Mouse (Mus musculus) testis, adult 2 months (tissue): Measurements from ENCODE around the gene Adat3. TPM values are rescaled to one million over a fixed set of nuclear protein-coding genes. Genes with fewer than 3 reads are reported as not detected.
A peak's percentile ranks its signal among the peaks of the same experiment; 100 is the strongest.

Source experiments
- H3K27ac ChIP-seq: fragments of 200-500 bp; 2 replicates; pipeline ENCODE4 v1.5.1; 2012; ENCODE audit warnings: low read depth, low read length; ENCODE audit not compliant: control insufficient read depth, insufficient read depth
- H3K27me3 ChIP-seq: fragments of 200-500 bp; 2 replicates; pipeline ENCODE4 v1.6.1; 2012; ENCODE audit warnings: mild to moderate bottlenecking, low read length, moderate library complexity; ENCODE audit not compliant: control insufficient read depth, insufficient read depth
- H3K36me3 ChIP-seq: fragments of 200-500 bp; 2 replicates; pipeline ENCODE4 v1.6.1; 2012; ENCODE audit warnings: mild to moderate bottlenecking, low read length; ENCODE audit not compliant: control insufficient read depth, insufficient read depth
- H3K4me1 ChIP-seq: fragments of 200-500 bp; 2 replicates; pipeline ENCODE4 v1.6.1; 2012; ENCODE audit warnings: low read length; ENCODE audit not compliant: control insufficient read depth, insufficient read depth
- H3K4me3 ChIP-seq: fragments of 200-500 bp; 2 replicates; pipeline ENCODE4 v1.5.1; 2012; ENCODE audit warnings: low read depth, mild to moderate bottlenecking, low read length, moderate library complexity, mixed read lengths; ENCODE audit not compliant: control insufficient read depth
- CTCF ChIP-seq: fragments of 200-500 bp; IDR thresholded peaks from 2 replicates; pipeline ENCODE4 v1.5.1; 2012; ENCODE audit warnings: low read depth, mild to moderate bottlenecking, inconsistent platforms, low read length, moderate library complexity; ENCODE audit not compliant: control insufficient read depth, insufficient read depth, insufficient replicate concordance
- POLR2A ChIP-seq: fragments of 200-500 bp; IDR thresholded peaks from 2 replicates; pipeline ENCODE4 v1.6.1; 2012; ENCODE audit warnings: low read depth, mild to moderate bottlenecking, inconsistent platforms, low read length, moderate library complexity; ENCODE audit not compliant: control insufficient read depth
- polyA plus RNA-seq: library from polyadenylated mRNA; depleted of rRNA; stranded (reverse); fragments of >200 nt; gene quantifications from 2 replicates; pipeline ENCODE4 v1.2.3, GENCODE M21; 2012

The Adat3 gene
- polyA plus RNA-seq, 1 experiment = 46.6 TPM

DNA sequence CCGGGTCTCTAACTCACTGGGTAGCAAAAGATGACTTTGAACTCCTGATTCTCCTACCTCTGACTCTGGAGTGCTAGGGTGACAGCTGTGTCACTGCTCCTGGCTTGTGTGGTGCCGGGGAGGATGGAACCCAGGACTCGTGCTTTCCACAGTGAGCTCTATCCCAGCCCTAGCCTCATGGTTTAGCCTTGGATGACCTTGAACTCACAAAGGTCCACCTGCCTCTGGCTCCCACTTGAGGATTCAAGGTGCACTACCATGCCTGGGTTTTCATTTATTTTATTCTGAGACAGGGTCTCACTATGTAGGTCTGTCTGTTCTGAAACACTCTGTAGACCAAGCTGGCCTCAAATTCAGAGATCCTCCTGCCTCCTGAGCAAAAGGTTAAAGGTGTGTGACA is 11.1 kb downstream of the Adat3 start:
- Histone ChIP-seq H3K36me3 (no peaks in the 10 kb centered on the region; the same call in 1 of the 2 replicates), H3K4me3 (no peak overlapping the region), H3K27ac (no peak overlapping the region), H3K4me1 (no peaks in the 10 kb centered on the region), H3K27me3 (no peaks in the 10 kb centered on the region)
- no peak for TF ChIP-seq CTCF
- TF ChIP-seq POLR2A = no peak

DNA sequence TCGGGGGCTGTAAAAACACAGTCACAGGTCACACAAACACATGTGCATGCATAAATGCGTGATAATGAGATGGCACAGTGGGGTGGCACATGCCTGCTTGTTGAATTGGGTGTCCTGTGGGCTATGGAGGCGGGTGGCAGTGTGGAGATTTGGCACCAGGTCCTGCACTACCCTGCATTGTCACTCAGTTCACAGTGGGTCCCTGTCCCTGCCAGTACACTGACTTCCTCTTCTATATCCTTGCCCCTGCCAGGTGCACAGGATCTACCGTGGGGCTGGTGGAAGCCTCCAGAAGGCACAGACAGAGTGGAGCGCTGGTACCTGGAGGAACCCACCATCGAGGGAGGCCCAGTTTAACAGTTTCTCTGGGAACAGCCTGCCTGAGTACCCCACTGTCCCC is 11.7 kb downstream of the Adat3 start:
- no peaks in the 10 kb centered on the region for H3K4me1 ChIP-seq
- no peak overlapping the region for H3K27ac ChIP-seq
- H3K36me3 ChIP-seq = no peaks in the 10 kb centered on the region
- no peaks in the 10 kb centered on the region for H3K27me3 ChIP-seq
- TF ChIP-seq CTCF (no peak), POLR2A (no peak)
- no peak overlapping the region for H3K4me3 ChIP-seq

DNA sequence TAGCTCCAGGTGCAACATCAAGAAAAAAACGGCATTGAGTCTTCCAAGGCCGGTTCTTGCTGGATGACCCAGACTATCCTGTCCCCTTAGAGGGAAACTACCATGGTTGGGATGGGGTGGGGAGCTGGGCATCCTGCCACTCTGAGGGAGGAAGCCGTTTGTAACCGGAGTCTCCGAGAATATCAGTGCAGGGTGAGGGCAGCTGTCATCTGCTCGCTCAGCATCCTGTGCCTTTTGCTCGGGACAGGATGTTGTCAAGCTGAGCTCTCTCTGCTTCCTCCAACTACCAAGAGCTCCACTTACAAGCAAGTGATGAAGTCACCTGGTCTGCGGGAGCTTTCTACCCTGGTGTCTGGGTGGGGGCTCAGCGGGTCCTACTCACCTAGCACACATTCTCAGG is 15.5 kb downstream of the Adat3 start:
- H3K27ac ChIP-seq = no peak overlapping the region
- peaks cover 6% of the 10 kb centered on the region for H3K4me1 ChIP-seq
- no peak overlapping the region for H3K4me3 ChIP-seq
- H3K27me3 ChIP-seq = no peaks in the 10 kb centered on the region
- no peaks in the 10 kb centered on the region for H3K36me3 ChIP-seq
- TF ChIP-seq POLR2A (no peak), CTCF (0 out of 2 replicates have a peak, but pooled peaks have one; percentile 3)

DNA sequence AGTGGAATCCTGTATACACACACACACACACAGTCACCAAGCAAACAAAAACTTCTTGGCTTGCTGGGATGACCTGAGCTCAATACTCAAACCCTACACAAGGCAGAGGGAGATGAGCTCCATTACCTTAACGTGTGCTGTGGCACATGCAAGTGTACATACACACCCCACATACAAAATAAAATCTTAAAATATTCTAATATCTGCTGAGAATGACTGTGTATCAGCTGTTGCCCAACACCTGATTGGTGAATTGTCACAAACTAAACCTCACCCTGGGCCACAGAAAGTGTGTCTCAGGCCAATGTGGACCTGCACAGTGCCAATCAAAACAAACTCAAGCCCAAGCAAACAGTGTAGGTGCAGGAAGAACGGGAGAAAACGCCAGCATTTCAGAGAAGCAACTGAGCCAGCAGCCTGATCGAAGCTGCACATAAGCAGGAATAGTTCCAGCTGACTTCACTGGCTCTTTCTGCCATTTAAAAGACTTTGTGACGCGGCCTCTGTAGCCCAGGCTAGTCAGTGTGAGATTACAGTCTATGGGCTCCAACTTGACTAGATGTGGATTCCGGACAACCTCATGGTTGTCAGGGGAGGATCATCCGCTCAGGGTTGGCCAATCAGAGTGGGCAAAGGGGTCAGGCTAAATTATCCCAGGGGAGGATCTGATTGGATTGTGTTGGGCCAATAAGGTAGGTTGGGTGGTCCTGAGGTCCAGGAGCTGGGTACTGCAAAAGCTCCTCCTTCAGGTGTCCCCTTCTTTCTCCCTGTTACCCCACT is 17.0 kb downstream of the Adat3 start:
- 0 out of 2 replicates have a peak overlapping the region, but pooled peaks have one; percentile 24 for H3K27ac ChIP-seq
- no peaks in the 10 kb centered on the region for H3K27me3 ChIP-seq
- peak overlapping the region; percentile 97 for H3K4me3 ChIP-seq
- peaks cover 15% of the 10 kb centered on the region for H3K4me1 ChIP-seq
- TF ChIP-seq CTCF = no peak
- H3K36me3 ChIP-seq = no peaks in the 10 kb centered on the region

DNA sequence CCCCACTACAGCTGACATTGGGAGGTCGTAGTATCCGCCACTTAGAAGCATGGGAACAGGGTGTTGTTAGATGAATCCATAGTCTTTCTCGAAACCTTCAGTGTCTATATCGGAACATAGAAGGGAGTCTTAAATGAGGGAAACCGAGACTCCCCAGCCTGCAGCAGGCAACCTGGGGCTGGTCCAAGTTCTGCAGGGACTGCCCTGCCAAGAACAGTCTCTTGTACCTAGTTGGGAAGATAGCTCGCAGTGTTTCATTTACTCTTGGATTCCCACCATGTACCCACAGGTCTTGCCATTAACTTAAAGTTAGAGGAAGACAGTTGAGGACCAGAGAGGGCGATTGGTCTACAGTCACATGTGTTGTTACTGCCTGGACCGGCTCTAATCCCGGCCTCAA is 17.7 kb downstream of the Adat3 start:
- peaks cover 15% of the 10 kb centered on the region for H3K4me1 ChIP-seq
- no peaks in the 10 kb centered on the region for H3K27me3 ChIP-seq
- TF ChIP-seq POLR2A = no peak
- no peak for TF ChIP-seq CTCF
- no peak overlapping the region for H3K27ac ChIP-seq
- H3K36me3 ChIP-seq = no peaks in the 10 kb centered on the region
- H3K4me3 ChIP-seq = peak overlapping the region; percentile 97

DNA sequence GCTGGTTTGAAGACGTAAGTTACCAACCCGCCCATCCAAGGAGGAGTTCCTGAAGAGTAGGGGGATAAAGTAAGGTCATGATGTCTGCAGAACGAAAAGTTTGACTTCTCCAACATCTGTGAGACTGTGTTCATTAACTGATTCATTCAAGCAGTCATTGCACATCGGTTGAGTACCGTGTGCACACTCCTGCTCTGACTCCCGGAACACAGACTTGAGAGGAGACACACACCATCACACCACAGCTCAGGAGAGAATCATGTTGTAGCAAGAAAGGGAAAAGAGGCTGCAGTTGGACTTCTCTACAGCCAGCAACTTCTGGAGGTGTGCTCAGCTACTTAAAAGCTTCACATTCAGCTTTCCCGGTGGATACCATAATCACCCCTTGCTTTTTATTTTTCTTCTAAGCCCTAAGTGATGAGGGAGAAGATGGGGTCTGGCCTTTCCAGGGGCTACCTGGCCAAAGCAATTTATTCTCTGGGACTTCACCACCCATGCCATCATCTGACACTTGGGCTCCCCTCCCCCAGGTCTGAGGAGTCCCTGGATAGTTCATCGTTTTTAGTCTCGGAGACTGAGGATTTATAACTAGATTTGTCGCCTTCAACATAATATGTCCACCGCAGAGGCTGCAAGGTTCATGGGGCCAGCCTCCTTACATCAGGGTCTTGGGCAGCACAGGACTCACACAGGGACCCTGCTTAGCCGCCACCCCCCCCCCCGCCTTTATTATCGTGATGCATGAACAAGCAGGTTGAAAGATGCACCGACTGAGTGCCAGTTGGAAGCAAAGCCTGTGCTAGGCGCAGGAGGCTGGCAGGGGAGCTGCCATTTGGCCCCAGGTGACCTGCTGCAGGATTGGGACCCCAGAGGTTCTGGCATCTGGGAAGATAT is 18.4 kb downstream of the Adat3 start:
- no peaks in the 10 kb centered on the region for H3K27me3 ChIP-seq
- peaks cover 15% of the 10 kb centered on the region for H3K4me1 ChIP-seq
- TF ChIP-seq POLR2A (no peak), CTCF (no peak)
- H3K4me3 ChIP-seq = peak overlapping the region; percentile 97
- H3K36me3 ChIP-seq = no peaks in the 10 kb centered on the region
- peak overlapping the region; percentile 99 for H3K27ac ChIP-seq

DNA sequence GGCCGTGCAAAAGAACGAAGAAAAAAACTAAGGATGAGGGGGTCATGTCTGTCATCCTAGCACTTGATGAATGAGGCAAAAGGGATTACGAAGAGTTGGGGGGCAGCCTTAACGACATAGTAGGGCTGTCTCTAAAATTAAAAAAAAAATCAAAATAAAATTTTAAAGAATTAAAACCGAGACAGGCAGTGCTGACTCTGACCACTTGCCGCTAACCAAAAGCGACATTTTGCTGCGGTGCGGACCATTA is 18.9 kb downstream of the Adat3 start:
- Histone ChIP-seq H3K36me3 (no peaks in the 10 kb centered on the region), H3K4me1 (peaks cover 15% of the 10 kb centered on the region), H3K27ac (peak overlapping the region; percentile 99), H3K4me3 (peak overlapping the region; percentile 97), H3K27me3 (no peaks in the 10 kb centered on the region)
- no peak for TF ChIP-seq CTCF
- no peak for TF ChIP-seq POLR2A
